Mouse (Mus musculus) stomach, postnatal 0 days (tissue): ENCODE data around the gene Cacna1b.

ENCODE experiments used
- CTCF ChIP-seq: IDR thresholded peaks from 2 replicates; pipeline ENCODE4 v1.5.1; 2016; ENCODE audit warnings: antibody characterized with exemption, low read depth, mild to moderate bottlenecking, moderate library complexity
- EP300 ChIP-seq: optimal IDR thresholded peaks from 2 replicates; pipeline ENCODE3; 2016; ENCODE audit warnings: antibody characterized with exemption

DNA sequence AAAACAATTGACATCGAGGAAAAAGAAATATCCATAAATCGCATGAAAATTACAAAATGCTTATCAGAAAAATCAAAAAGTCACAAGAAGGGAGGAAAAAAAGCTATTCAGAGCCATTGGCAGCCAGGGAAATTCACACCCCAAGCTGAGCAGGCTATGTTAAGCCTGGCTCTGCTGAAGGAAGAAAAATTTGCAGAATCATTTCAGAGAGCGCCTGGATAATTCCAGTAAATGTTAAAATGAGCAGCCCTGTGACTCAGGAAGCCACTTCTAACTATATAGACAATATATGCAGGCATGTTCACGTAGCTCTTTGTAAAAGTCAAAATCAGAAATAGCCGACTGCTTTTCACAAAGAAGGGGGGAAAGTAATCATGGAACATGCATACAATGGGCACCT lies 23.3 kb downstream of the Cacna1b start:
- no peak for TF ChIP-seq CTCF
- TF ChIP-seq EP300 = no peak
